Mouse (Mus musculus): ENCODE data around the gene Lmna.

The Lmna gene

DNA sequence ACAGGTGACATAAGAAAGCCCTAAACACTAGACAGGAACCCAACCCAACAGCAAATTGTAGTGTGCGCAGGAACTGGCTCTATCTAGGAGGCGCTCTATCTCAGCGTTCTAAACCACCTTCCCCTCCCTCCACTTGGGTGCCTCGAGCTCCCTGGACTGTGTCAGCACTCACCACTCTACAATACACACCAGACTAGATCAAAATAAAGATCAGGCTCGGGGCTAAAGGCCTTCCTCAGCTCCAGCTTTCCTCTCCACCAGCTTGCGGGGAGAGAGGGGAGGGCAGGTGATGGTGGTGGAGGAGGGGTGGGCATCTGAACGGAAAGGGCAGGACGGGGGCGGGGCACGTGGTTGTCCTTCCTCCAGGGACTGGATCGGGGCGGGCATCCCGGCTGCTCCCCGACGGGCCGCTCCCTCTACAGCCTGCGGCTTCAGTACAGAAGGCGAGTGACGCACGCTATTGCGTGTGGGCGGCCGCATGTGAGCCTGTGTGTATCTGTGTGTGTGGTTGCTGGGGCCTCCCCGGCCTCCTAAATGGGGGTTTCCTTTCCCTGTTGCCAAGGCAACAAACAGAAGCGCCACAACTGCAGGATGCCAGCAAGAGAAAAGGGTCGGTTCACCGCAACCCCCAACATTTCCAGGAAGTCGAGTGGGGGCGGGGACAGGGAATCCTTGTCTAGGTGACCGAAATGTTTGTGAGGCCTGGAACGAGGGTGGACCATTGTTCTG, at the start of gene Lmna:
TSS of gene Lmna (minus strand) at position 265 of the 729 bp plus-strand sequence.
- DNase-seq (ENCODE audit: low read depth, low spot score), result peak; percentile 88

DNA sequence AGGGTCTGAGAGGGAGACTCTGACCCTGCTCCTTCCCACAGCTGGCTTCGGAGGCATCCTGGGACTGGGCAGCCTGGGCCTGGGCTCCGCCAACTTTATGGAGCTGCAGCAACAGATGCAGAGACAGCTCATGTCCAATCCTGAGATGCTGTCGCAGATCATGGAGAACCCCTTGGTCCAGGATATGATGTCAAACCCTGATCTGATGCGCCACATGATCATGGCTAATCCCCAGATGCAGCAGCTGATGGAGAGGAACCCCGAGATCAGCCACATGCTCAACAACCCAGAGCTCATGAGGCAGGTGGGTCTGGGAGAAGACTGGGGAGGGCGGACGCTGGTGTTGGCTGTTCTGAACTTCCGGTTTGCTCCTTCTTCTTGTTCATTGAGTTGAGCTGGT, 46.9 kb upstream of the Lmna start:
- DNase-seq (ENCODE audit: low read depth, low spot score), result no peak

DNA sequence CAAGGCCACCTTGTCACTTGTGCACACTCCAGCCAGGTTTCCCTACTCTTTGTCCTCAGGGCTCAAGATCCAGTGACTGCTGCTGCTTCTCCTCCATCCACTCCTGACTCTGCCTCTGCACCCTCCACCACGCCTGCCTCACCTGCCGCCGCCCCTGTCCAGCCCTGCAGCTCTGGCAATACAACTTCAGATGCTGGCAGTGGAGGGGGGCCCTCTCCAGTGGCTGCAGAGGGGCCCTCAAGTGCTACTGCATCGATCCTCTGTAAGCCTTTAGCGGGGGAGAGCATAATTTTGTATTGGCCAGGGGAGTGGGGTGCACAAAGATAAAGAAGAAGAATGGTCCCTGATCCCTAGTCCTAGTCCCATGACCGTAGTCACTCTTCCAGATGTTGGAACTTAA, 46.0 kb upstream of the Lmna start:
- no peak for DNase-seq (ENCODE audit: low read depth, low spot score)

DNA sequence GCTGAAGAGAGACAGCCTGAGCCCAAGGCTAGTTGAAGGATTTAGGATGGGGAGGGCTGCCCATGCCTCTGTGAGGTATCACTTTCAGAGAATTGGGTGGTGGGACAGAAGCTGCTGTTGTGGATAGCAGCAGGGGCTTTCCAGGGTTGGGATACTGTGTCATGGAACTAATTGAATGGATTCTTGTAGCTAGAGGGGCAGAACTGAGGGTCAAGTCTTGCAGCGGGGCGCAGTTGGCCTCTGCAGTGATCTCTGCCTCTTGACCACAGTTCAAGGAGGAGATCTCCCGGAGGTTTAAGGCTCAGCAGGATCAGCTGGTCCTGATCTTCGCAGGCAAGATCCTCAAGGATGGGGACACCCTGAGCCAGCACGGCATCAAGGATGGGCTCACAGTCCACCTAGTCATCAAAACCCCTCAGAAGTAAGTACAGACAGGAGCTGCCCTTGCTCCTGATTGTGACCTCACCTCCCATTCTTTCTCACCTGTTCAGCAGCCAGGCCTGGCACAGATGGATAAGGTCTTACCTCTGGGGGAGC, 45.4 kb upstream of the Lmna start:
- DNase-seq (ENCODE audit: low read depth, low spot score), result no peak

DNA sequence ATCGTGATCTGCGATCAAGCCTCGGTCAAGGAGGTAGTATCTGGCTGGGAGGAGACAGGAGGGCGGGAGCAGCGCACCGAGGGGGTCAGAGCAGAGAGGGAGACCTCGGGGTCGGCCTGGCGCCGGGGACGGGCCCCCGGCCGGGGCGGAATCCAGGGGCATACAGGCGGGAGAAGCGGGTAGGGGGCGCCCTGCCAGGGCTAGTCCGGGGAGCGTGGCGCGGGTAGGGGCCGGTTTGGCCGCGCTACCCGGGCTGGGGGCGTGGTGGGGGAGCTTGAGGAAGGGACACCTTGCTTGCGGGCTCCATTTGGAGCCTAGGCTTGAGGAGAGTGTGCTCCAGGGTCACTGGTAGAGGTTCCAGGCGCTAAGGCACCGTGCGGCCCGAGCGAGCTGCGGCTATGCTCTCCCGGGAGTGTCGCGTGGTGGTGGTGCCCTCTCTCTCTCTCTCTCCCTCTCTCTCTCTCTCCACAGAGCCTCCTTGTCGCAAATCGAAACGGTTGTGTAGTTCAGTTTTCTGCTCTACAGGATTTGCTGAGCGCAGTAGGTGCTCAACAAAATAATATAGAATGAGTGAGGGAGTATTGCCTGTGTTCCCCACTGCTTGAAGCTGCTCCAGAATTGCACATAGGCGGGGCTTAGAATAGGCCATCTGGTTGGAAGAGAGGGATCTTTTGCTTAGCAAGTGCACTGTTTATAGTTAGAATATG, 44.3 kb upstream of the Lmna start:
- DNase-seq (ENCODE audit: low read depth, low spot score), result peak; percentile 36

DNA sequence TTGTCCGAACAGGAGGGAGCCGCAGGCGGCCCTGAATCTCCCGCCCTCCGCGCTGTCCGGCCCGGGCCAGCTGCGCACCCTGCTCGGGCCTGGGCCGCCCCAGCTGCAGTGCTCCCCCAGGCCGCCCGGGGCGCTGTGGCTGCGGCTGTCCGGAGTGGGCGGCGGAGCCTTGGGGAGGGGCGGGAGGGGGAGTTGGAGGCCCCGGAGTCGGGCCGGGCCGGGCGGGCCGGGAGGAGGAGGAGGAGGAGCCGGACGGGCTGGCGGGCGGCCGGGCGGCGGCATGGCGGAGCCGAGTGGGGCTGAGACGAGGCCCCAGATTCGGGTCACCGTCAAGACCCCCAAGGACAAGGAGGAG, 43.7 kb upstream of the Lmna start, which contains the start of gene Ubqln4:
TSS of gene Ubqln4 (plus strand) at position 234 of the 355 bp plus-strand sequence.
- DNase-seq (ENCODE audit: low read depth, low spot score), result peak; percentile 88

DNA sequence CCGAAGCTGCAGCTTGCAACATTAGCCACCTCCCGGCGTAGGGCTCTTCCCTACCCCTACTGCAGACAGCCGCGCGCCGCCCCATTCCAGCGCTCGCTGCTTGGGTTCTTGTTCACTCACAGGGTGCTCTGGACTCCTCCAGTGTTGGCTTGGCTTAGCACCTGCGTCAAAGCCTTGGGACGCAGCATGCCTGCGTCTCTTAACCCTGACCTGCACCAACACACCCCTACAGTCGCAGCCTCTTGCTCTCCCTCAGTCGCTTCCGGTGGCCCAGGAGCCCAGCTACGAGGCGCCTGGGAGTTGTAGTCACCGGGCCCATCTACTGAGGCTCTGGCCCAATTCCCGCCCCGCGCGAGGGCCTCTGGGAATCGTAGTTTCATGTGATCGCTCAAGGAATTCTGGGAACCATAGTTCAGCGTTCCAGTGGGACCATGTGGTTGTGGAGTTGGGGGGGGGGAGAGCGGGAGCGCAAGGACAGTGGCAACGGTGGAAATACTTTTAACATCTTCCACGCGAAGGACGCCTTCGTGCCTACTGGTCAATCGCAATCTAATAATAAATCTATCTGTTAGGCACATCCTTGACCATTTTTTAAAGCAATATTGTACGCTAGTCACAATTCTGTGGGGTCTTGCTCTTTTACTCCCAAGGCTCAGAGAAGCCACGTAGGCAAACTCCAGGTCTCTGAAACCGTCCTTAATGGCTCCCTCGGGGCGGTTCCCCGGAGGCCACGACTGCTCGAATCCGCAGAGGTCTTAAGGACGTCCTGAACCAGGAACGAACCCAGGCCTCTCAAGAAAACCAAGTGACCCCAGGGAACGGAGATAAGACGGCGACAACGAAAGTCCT, 43.1 kb upstream of the Lmna start, which contains the start of gene Lamtor2:
TSS of gene Lamtor2 (minus strand) at position 399 of the 849 bp plus-strand sequence.
- DNase-seq (ENCODE audit: low read depth, low spot score), result peak; percentile 98

DNA sequence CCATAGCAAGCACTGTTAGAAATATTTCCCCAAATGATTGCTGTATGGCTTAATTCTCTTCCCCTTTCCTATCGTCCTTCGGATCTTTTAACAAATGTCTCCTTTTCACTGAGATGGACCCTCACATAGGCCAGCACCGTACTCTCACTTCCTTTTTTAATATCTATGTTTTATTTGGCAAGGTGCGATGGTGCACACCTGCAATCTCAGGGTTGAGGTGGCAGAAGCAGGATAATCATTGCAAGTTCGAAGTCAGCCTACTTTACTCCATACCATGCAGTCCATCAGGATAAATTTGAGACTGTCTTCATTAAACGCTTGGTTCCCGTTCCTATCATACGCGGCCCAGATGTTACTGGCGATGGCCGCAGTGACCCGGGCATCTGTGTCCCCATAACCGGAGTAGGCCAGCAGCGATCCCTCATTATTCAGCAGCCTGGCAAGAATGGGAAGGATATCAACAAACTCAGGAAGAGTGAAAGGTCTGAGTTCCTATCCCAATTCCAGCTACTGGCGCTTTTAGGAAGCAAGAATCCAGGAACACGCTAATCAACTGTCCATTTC, 42.4 kb upstream of the Lmna start:
- no peak for DNase-seq (ENCODE audit: low read depth, low spot score)

DNA sequence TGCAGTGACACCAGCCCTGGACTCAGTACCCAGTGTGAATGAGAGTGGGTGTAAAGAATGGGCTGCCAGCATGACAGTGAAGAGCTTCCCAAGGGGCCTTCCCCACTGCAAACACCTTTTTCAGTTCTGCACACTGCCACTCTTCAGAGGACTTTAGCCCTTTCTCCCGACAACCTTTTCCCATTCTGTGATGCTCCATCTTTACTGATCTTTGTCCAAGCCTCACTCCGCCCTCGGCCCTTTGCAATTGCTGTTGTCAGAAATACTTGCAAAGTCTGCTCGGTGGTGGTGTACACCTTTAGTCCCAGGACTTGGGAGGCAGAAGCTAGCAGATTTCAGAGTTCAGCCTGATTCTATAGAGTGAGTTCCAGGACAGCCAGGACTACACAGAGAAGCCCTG, 41.8 kb upstream of the Lmna start:
- DNase-seq (ENCODE audit: low read depth, low spot score), result no peak

DNA sequence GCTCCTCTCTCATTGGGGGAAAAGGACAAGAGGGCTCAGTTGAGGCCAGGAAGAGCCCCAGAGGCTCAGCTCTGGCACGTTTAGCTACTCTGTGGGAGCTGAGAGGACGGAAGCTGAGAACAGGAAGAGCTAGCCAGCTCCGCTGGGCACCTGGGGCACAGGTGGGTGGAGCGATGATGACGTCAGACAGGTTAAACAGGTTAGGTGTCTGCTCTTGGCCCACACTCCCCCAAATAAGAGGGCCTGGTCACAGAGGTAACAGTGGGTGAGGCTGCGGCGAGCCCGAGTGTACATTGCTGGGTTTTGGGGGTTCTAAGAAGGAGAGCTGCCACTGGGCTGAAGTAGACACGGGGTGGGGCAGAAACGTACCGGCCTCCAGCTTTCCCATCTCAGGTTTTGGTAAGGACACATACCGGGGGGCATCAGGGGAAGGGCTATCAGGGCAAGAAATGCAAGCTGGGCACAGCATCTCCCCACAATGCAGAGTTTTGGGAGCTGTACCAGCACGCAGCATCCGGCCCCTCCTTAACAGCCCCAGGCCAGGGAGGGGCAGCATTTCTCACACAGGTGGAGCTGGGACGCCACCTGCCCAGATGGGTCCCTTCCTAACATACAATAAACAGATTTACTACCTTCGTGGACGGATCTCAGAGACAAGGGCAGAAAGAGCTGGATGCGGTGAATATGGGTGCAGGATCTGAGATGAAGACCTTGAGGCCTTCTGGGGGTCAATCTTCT, 38.6 kb upstream of the Lmna start, which contains the start of gene Rab25:
TSS of gene Rab25 (minus strand) at position 121 of the 738 bp plus-strand sequence.
- no peak for DNase-seq (ENCODE audit: low read depth, low spot score)

DNA sequence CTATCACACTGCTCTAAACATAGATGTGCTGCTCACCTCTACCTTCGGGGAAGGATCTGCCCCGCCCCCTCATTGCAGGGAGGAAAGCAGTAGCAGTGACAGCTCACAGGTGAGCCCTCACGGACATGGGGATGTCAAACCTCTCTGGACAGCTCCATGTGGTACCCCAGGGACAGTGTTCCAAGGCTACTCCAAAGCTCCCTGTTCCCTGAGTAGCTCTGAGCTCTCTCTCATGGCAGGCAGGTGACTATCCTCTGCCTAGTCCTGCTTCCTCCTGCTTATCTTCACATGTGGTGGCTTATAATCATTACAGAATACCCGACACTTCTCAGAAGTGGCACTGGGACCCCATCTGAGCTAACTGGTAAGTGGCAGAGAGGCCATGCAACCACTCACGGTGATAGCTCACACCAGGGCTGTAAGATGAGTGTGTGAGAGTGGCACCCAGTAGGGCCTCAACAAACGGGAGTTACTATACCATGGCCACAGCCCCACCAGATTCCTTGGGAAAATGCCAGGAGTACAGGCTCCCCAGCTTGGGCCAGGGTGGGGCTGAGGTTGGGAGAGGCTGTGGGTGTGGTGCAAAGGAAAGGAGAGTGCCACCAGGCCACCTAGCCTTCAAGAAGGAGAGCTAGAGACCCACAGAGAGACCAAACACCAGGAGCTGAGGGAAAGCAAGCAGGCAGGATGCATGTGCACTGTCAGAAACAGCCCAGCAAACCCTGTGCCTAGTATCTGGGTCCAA, 37.1 kb upstream of the Lmna start:
- no peak for DNase-seq (ENCODE audit: low read depth, low spot score)

DNA sequence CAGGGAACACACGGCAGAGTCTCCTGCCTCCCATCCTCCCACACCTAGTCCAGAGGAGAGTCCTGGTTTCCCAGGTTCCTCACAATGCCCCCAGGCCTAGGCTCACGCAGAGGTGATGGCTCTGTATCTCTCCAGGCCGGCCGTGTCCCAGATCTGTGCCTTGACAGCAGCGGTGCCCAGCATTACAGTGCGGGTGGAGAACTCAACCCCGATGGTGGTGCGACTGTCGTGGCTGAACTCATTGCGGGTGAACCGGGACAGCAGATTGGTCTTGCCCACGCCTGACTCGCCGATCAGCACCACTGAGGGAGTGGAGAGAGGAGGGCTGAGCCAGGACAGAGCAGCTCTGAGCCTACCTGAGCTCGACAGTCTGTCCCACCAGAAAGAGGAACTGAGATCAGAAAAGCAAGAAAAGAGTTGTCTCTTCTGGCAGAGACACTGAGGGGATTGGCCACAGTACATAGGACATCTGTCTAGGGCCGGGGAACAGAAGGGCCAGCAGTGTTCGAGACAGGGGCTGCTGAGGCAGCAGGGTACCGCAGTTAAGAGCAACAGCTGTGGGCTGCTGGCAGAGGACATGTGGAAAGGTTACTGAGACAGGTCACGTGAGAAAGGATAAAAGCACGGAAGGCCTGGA, 35.3 kb upstream of the Lmna start:
- DNase-seq (ENCODE audit: low read depth, low spot score), result no peak

DNA sequence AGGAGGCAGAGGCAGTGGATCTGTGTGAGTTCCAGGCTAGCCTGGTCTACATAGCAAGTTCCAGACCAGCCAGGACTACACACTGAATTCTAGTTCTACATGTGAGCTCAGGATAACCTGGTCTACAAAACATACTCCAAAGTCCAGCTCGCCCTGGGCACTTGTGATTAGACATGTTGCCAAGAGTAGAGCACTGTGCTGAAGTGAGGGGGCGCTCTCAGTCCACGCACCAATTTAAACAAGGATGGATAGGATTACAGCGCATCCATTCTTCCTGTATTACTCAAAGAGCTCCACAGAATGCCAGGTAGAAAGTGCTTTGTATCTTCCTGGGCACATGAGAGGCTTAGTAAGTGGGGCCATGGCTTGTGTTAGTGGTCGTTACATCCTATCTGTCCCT, 34.8 kb upstream of the Lmna start:
- DNase-seq (ENCODE audit: low read depth, low spot score), result no peak

DNA sequence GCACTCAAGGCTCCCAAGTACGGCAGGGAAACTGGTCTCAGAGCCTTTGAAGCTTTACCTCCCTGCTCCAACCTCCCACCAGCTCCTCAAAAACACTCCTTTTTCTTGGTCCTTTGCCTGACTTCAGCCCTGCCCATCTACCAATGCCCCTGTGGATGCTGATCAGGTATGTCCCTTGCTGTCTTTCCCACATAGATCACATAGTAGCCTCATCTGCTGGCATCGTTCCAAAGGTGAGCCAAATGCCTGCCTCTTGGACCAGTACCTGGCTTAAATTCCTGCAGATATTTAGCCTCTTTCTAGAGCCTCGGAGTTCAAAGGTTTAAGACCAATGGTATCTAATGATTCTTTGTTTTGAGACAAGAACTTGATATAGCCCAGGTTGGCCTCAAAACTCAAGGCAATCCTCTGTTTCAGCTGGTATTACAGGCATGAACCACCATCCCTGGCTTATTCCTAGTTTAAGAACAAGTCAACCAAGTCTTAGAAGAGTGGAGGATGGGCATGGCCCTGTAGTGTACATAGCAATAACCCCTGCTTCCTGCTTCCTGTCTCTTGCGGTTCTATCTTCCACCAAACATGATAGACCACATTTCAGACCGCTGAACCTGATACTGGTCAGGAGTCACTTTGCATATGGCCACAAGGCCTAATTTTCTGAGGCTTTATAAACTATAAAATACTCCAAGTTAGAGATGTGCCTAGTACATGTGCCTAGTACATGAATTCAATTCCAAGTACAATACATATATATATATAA, 34.1 kb upstream of the Lmna start:
- no peak for DNase-seq (ENCODE audit: low read depth, low spot score)

DNA sequence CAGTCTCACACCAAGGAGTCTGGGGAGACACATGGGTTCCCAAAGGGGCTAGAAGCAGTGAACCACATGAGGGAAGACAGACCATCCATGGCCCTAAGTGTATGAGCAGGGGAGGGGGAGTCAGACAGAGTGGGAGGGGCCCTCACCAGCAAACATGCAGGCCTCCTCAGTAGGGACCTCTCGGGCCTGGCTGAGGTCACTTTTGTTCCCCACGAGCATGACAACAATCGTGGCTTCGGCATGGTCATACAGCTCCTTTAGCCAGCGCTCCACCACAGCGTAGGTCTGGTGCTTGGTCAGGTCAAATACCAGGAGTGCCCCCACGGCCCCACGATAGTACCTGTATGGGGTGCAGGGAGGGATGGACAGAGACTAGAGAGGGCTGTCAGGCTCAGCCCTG, 33.4 kb upstream of the Lmna start:
- DNase-seq (ENCODE audit: low read depth, low spot score), result no peak

DNA sequence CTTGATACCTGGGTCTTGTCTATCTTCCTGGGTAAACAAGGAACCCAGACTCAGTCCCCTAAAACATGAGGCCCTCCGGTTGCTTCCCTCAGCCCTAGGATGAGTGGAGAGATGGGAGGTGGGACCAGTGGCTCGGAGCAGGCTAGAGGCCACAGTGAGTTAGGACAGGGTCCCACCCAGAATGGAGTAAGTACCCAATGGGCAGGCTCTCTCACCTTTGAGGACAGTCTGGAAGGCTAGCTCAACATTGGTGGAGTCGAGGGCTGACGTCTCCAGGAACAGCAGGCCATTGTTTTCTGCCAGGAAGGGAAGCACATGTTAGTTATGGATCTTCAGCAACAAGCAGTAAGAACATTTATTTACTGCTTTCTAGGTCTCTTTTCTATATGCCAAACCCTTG, 32.7 kb upstream of the Lmna start:
- no peak for DNase-seq (ENCODE audit: low read depth, low spot score)

DNA sequence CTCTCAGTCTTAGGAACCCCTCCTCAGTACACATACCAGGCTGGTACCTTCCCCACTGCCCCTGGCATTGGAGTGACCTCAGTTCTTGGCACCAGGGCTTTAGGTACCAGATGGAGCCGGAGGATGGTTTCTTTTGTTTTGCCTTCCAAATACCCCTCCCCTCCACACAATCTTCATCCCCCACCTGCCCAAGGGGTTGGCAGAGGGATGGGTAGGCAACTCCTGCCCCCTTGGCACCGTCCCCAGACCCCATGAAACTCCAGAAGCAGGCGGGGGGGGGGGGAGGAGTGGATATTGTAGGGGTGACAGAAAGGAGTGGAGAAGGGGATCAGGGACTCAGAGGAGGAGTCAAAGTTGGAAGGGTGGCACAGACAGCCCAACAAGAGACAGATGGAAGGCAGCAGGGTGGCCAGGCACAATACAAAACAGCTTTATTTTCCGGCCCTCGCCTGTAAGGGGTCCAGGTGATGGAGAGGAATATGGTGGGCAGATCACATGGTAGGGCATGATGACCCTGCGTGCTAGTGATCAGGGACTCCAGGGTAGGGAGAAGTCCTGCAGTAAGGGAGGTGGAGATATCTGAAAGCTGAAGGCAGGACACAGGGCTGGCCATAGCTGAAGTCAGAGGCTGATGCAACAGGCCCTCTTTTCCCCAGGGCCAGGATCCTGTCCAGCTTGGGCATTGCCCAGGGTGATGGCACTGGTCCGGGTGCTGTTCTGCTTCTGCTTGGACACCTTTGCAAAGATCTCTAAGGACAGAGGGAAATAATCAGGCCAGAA, 32.1 kb upstream of the Lmna start:
- no peak for DNase-seq (ENCODE audit: low read depth, low spot score)

DNA sequence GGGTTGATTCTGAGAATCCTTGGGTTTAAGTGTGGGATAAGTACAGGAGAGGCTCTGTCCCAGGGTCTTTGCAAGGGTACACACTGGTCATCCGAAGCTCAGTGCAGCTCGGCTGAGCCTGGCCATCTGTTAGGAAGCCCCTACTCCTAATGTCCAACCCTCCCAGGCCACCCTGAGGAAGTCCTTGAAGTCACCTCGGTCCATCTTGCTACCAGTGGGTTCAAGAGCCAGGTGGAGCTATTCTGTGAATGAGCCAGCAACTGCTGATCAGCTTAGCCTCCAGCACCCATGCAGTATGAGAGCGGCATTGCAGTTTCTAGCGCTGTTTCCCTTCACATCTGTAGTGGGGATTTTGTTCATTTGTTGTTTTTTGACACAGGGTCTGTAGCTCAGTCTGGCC, 30.3 kb upstream of the Lmna start:
- DNase-seq (ENCODE audit: low read depth, low spot score), result no peak
